Comparison of ENCODE assay signal across 11 mouse cellular contexts in genomic region chr12:107181291-107181690, GRCm38 (mm10).
"Had no signal": no experiment of that assay in that cellular context is flagged by ENCODE, and none has a peak within 500 bp of the region (broad histone marks: within the 10 kb centered on the region; RNA-seq: fewer than 3 reads in every experiment).

No protein-coding gene starts in this region.

- H3K36me3 ChIP-seq: kidney, embryonic 15.5 days; limb, embryonic 15.5 days; liver, embryonic 12.5 days; lung, embryonic 15.5 days; midbrain, embryonic 13.5 days; neural tube, embryonic 13.5 days had no signal

- H3K4me2 ChIP-seq: kidney, embryonic 15.5 days; limb, embryonic 15.5 days; liver, embryonic 12.5 days; lung, embryonic 15.5 days; midbrain, embryonic 13.5 days; neural tube, embryonic 13.5 days had no signal

- H3K27me3 ChIP-seq: kidney, embryonic 15.5 days; lung, embryonic 15.5 days; midbrain, embryonic 13.5 days; neural tube, embryonic 13.5 days had no signal

- H3K4me1 ChIP-seq: kidney, embryonic 15.5 days; liver, embryonic 12.5 days; lung, embryonic 15.5 days had no signal

- ATAC-seq: liver, embryonic 12.5 days; midbrain, embryonic 13.5 days had no signal

- DNase-seq: kidney, adult 2 months; kidney, postnatal 14 days; right cerebral cortex, adult 18-20 months; right cerebral cortex, postnatal 25 days; thymus, postnatal 36 days had no signal

- H3K27ac ChIP-seq: kidney, embryonic 15.5 days; limb, embryonic 15.5 days; liver, embryonic 12.5 days; lung, embryonic 15.5 days; midbrain, embryonic 13.5 days; neural tube, embryonic 13.5 days had no signal

- H3K9me3 ChIP-seq: kidney, embryonic 15.5 days; limb, embryonic 15.5 days; liver, embryonic 12.5 days; lung, embryonic 15.5 days; midbrain, embryonic 13.5 days; neural tube, embryonic 13.5 days had no signal

- H3K4me3 ChIP-seq: kidney, embryonic 15.5 days; limb, embryonic 15.5 days; liver, embryonic 12.5 days; lung, embryonic 15.5 days; midbrain, embryonic 13.5 days; neural tube, embryonic 13.5 days had no signal

- H3K9ac ChIP-seq: kidney, embryonic 15.5 days; limb, embryonic 15.5 days; liver, embryonic 12.5 days; lung, embryonic 15.5 days; midbrain, embryonic 13.5 days; neural tube, embryonic 13.5 days had no signal
